Mouse (Mus musculus): ENCODE data around the gene 6030468B19Rik. TPM values are rescaled to one million over a fixed set of nuclear protein-coding genes. Genes with fewer than 3 reads are reported as not detected.
A peak's percentile ranks its signal among the peaks of the same experiment; 100 is the strongest.
"Not testable (repeated sequence)": the region's sequence is repeated elsewhere in the genome, so short reads cannot be mapped to it uniquely, and the experiment has no call there.

Gene 6030468B19Rik
- polyA plus RNA-seq, 1 experiment from 2014 or later = 0.69 TPM

GRCm38 (mm10) chr11:117813867-117814266, 16.4 kb downstream of the 6030468B19Rik start:
- Histone ChIP-seq H3K27ac (replicated peaks) (no peak overlapping the region), H3K9me3 (no peaks in the 10 kb centered on the region), H3K4me3 (no peak overlapping the region), H3K27me3 (replicated peaks; ENCODE audit: low read depth, poor library complexity, severe bottlenecking) (no peaks in the 10 kb centered on the region; the same call in 1 of the 2 replicates), H3K36me3 (replicated peaks) (peaks cover 74% of the 10 kb centered on the region), H3K4me1 (peaks cover 27% of the 10 kb centered on the region)
- 83% methylated on average over 5 of the region's 5 CpGs for WGBS
- no peak for DNase-seq (ENCODE audit: low spot score)

- H3K27me3 ChIP-seq (replicated peaks; ENCODE audit: low read depth, poor library complexity, severe bottlenecking) = no peaks in the 10 kb centered on the region; the same call in 1 of the 2 replicates
- peaks cover 23% of the 10 kb centered on the region for H3K4me1 ChIP-seq
- WGBS = 94% methylated on average over 6 of the region's 6 CpGs
- H3K9me3 ChIP-seq = no peaks in the 10 kb centered on the region
- no peak overlapping the region for H3K4me3 ChIP-seq
- H3K27ac ChIP-seq (replicated peaks) = no peak overlapping the region
- peaks cover 84% of the 10 kb centered on the region for H3K36me3 ChIP-seq (replicated peaks)
- no peak for DNase-seq (ENCODE audit: low spot score)
Observed at GRCm38 (mm10) chr11:117814704-117815366, 17.4 kb downstream of the 6030468B19Rik start.

- peaks cover 94% of the 10 kb centered on the region for H3K36me3 ChIP-seq (replicated peaks)
Observed at GRCm38 (mm10) chr11:117815850-117816249, 18.4 kb downstream of the 6030468B19Rik start.

GRCm38 (mm10) chr11:117816389-117816996, 19.0 kb downstream of the 6030468B19Rik start:
- peaks cover 100% of the 10 kb centered on the region for H3K36me3 ChIP-seq (replicated peaks)
- DNase-seq (ENCODE audit: low spot score) = no peak

More at GRCm38 (mm10) chr11:117815850-117816249, 18.4 kb downstream of the 6030468B19Rik start:
- peaks cover 12% of the 10 kb centered on the region for H3K4me1 ChIP-seq
- not testable (repeated sequence) for H3K27ac ChIP-seq (replicated peaks); DNase-seq (ENCODE audit: low spot score); H3K27me3 ChIP-seq (replicated peaks; ENCODE audit: low read depth, poor library complexity, severe bottlenecking); H3K9me3 ChIP-seq; H3K4me3 ChIP-seq
- WGBS = 87% methylated on average over 9 of the region's 9 CpGs

GRCm38 (mm10) chr11:117819095-117819494, 21.6 kb downstream of the 6030468B19Rik start:
- no peak for DNase-seq (ENCODE audit: low spot score)
- Histone ChIP-seq H3K4me3 (no peak overlapping the region), H3K9me3 (no peaks in the 10 kb centered on the region), H3K36me3 (replicated peaks) (peaks cover 100% of the 10 kb centered on the region), H3K4me1 (peaks cover 22% of the 10 kb centered on the region), H3K27ac (replicated peaks) (no peak overlapping the region), H3K27me3 (replicated peaks; ENCODE audit: low read depth, poor library complexity, severe bottlenecking) (no peaks in the 10 kb centered on the region)
- WGBS = 85% methylated on average over 8 of the region's 8 CpGs

More at GRCm38 (mm10) chr11:117816389-117816996, 19.0 kb downstream of the 6030468B19Rik start:
- 88% methylated on average over 13 of the region's 13 CpGs for WGBS
- no peaks in the 10 kb centered on the region for H3K9me3 ChIP-seq
- peaks cover 6% of the 10 kb centered on the region for H3K4me1 ChIP-seq
- H3K27me3 ChIP-seq (replicated peaks; ENCODE audit: low read depth, poor library complexity, severe bottlenecking) = no peaks in the 10 kb centered on the region
- no peak overlapping the region for H3K27ac ChIP-seq (replicated peaks)
- no peak overlapping the region for H3K4me3 ChIP-seq

GRCm38 (mm10) chr11:117820173-117820572, 22.7 kb downstream of the 6030468B19Rik start:
- no peaks in the 10 kb centered on the region for H3K27me3 ChIP-seq (replicated peaks; ENCODE audit: low read depth, poor library complexity, severe bottlenecking)
- 94% methylated on average over 7 of the region's 7 CpGs for WGBS
- H3K9me3 ChIP-seq = no peaks in the 10 kb centered on the region
- H3K27ac ChIP-seq (replicated peaks) = no peak overlapping the region
- H3K36me3 ChIP-seq (replicated peaks) = peaks cover 91% of the 10 kb centered on the region
- H3K4me3 ChIP-seq = no peak overlapping the region
- H3K4me1 ChIP-seq = peaks cover 32% of the 10 kb centered on the region
- DNase-seq (ENCODE audit: low spot score) = no peak

GRCm38 (mm10) chr11:117821868-117822267, 24.4 kb downstream of the 6030468B19Rik start:
- DNase-seq (ENCODE audit: low spot score) = no peak
- Histone ChIP-seq H3K27me3 (replicated peaks; ENCODE audit: low read depth, poor library complexity, severe bottlenecking) (no peaks in the 10 kb centered on the region), H3K4me3 (no peak overlapping the region), H3K4me1 (peaks cover 49% of the 10 kb centered on the region), H3K36me3 (replicated peaks) (peaks cover 74% of the 10 kb centered on the region), H3K27ac (replicated peaks) (no peak overlapping the region), H3K9me3 (no peaks in the 10 kb centered on the region)
- 87% methylated on average over 9 of the region's 9 CpGs for WGBS

- no peaks in the 10 kb centered on the region for H3K27me3 ChIP-seq (replicated peaks; ENCODE audit: low read depth, poor library complexity, severe bottlenecking)
- no peak overlapping the region for H3K4me3 ChIP-seq
- 97% methylated on average over 7 of the region's 7 CpGs for WGBS
- H3K27ac ChIP-seq (replicated peaks) = no peak overlapping the region
- H3K36me3 ChIP-seq (replicated peaks) = peaks cover 65% of the 10 kb centered on the region
- H3K4me1 ChIP-seq = peaks cover 58% of the 10 kb centered on the region
- no peaks in the 10 kb centered on the region for H3K9me3 ChIP-seq
- no peak for DNase-seq (ENCODE audit: low spot score)
Observed at GRCm38 (mm10) chr11:117822728-117823241, 25.3 kb downstream of the 6030468B19Rik start.

- Histone ChIP-seq H3K36me3 (replicated peaks) (peaks cover 59% of the 10 kb centered on the region), H3K27me3 (replicated peaks; ENCODE audit: low read depth, poor library complexity, severe bottlenecking) (no peaks in the 10 kb centered on the region), H3K27ac (replicated peaks) (no peak overlapping the region), H3K4me3 (no peak overlapping the region; the same call in 1 of the 2 replicates), H3K9me3 (no peaks in the 10 kb centered on the region), H3K4me1 (peaks cover 62% of the 10 kb centered on the region)
- DNase-seq (ENCODE audit: low spot score) = no peak
- 92% methylated on average over 6 of the region's 6 CpGs for WGBS
Observed at GRCm38 (mm10) chr11:117823411-117823810, 26.0 kb downstream of the 6030468B19Rik start.

- no peaks in the 10 kb centered on the region for H3K27me3 ChIP-seq (replicated peaks; ENCODE audit: low read depth, poor library complexity, severe bottlenecking)
- peak overlapping the region; percentile 97 for H3K27ac ChIP-seq (replicated peaks)
- H3K36me3 ChIP-seq (replicated peaks) = peaks cover 50% of the 10 kb centered on the region
- H3K4me3 ChIP-seq = peak overlapping the region; percentile 85
- DNase-seq (ENCODE audit: low spot score) = peak; percentile 88
- no peaks in the 10 kb centered on the region for H3K9me3 ChIP-seq
- 30% methylated on average over 23 of the region's 23 CpGs for WGBS
- peaks cover 67% of the 10 kb centered on the region for H3K4me1 ChIP-seq
Observed at GRCm38 (mm10) chr11:117824060-117824969, 26.9 kb downstream of the 6030468B19Rik start.

GRCm38 (mm10) chr11:117825333-117826101, 28.1 kb downstream of the 6030468B19Rik start, which contains the start of the genes Afmid and Tk1:
Gene Afmid, plus strand, starts transcription at chr11:117825924.
Gene Tk1, minus strand, starts transcription at chr11:117826092.
- peak within 1 kb of the TSS; percentile 85 for H3K4me3 ChIP-seq
- DNase-seq (ENCODE audit: low spot score) = peak; percentile 91
- peak within 1 kb of the TSS; percentile 97 for H3K27ac ChIP-seq (replicated peaks)
- peaks cover 64% of the 10 kb centered on the region for H3K4me1 ChIP-seq
- H3K9me3 ChIP-seq = no peaks in the 10 kb centered on the region
- peaks cover 37% of the 10 kb centered on the region for H3K36me3 ChIP-seq (replicated peaks)
- under 1% methylated on average over 34 of the region's 34 CpGs for WGBS
- no peaks in the 10 kb centered on the region for H3K27me3 ChIP-seq (replicated peaks; ENCODE audit: low read depth, poor library complexity, severe bottlenecking)

Measured in embryonic facial prominence, embryonic 10.5 days (tissue).